Mouse (Mus musculus) cerebellum, adult 11-12 months (tissue): ENCODE results near the gene Fpr-rs7.

Experiments used
- DNase-seq: peaks from one replicate; pipeline ENCODE4 v3.0.0; 2022

Gene Fpr-rs7

GRCm38 (mm10) chr17:20114126-20114525 lies at the start of gene Fpr-rs7:
Gene Fpr-rs7 (minus strand): TSS chr17:20114226.
- DNase-seq: no peak

GRCm38 (mm10) chr17:20074090-20074489 lies 39.9 kb downstream of the Fpr-rs7 start:
- DNase-seq: no peak

GRCm38 (mm10) chr17:20071656-20072396 lies 42.2 kb downstream of the Fpr-rs7 start:
- no peak for DNase-seq
